Mouse (Mus musculus) layer of hippocampus, postnatal 36 days (tissue): Measurements from ENCODE around the gene Hadha. TPM values are rescaled to one million over a fixed set of nuclear protein-coding genes. Genes with fewer than 3 reads are reported as not detected.

Experiments used
- DNase-seq, 2 experiments: peaks; one replicate each; pipeline ENCODE4 v3.0.0; 2022
- total RNA-seq, 2 experiments: library from RNA; stranded (reverse); gene quantifications; 2 replicates each; pipeline ENCODE4 v1.2.3; 2021

Hadha gene
- total RNA-seq: 10 to 100 TPM; 72.2 to 74.2 TPM

GRCm38 (mm10) chr5:30154474-30155394, at the start of gene Hadha, which contains the start of gene Hadhb:
Hadha (minus strand) TSS chr5:30155162.
Hadhb (plus strand) TSS chr5:30155248.
- peak; percentile 91 to 93 for DNase-seq

- DNase-seq: no peak
These were observed 49.5 kb upstream of the Hadha start for GRCm38 (mm10) chr5:30204441-30204840.

GRCm38 (mm10) chr5:30203216-30203885, 48.4 kb upstream of the Hadha start:
- no peak for DNase-seq

- DNase-seq: no peak
These were observed 47.3 kb upstream of the Hadha start for GRCm38 (mm10) chr5:30202221-30202620.

GRCm38 (mm10) chr5:30201521-30201920, 46.6 kb upstream of the Hadha start:
- peak; percentile 22 to 31 for DNase-seq

GRCm38 (mm10) chr5:30198257-30198656, 43.3 kb upstream of the Hadha start:
- no peak for DNase-seq

GRCm38 (mm10) chr5:30195340-30195739, 40.4 kb upstream of the Hadha start:
- DNase-seq: no peak

GRCm38 (mm10) chr5:30192452-30192851, 37.5 kb upstream of the Hadha start:
- DNase-seq: no peak

GRCm38 (mm10) chr5:30187687-30188485, 32.9 kb upstream of the Hadha start:
- DNase-seq: no peak

GRCm38 (mm10) chr5:30175811-30176210, 20.8 kb upstream of the Hadha start:
- DNase-seq: no peak

GRCm38 (mm10) chr5:30172931-30173692, 18.1 kb upstream of the Hadha start:
- DNase-seq: no peak

- DNase-seq: no peak
These were observed 17.2 kb upstream of the Hadha start for GRCm38 (mm10) chr5:30172115-30172514.

GRCm38 (mm10) chr5:30170303-30170940, 15.5 kb upstream of the Hadha start:
- DNase-seq: no peak

GRCm38 (mm10) chr5:30165234-30165946, 10.4 kb upstream of the Hadha start:
- DNase-seq: no peak

- DNase-seq: no peak
These were observed 7.4 kb upstream of the Hadha start for GRCm38 (mm10) chr5:30162339-30162738.

- DNase-seq: no peak
These were observed 6.9 kb upstream of the Hadha start for GRCm38 (mm10) chr5:30161836-30162235.

- peak; percentile 9 to 18 for DNase-seq
These were observed 4.6 kb upstream of the Hadha start for GRCm38 (mm10) chr5:30159601-30160000.

- no peak for DNase-seq
These were observed 1.1 kb upstream of the Hadha start for GRCm38 (mm10) chr5:30155821-30156629.

- no peak for DNase-seq
These were observed 432 bp upstream of the Hadha start for GRCm38 (mm10) chr5:30155395-30155792.

- DNase-seq: no peak
These were observed 949 bp downstream of the Hadha start for GRCm38 (mm10) chr5:30154013-30154412.
